Mouse (Mus musculus) lung, postnatal 14 days (tissue): ENCODE measurements around the gene Enox1.

Experiments used
- DNase-seq: peaks from one replicate; pipeline ENCODE4 v3.0.0; 2021

Enox1 gene

GRCm38 (mm10) chr14:77638616-77639015 lies 482.1 kb downstream of the Enox1 start:
- DNase-seq: no peak

GRCm38 (mm10) chr14:77639586-77639985 lies 483.0 kb downstream of the Enox1 start:
- DNase-seq: no peak

- no peak for DNase-seq
These were observed 485.8 kb downstream of the Enox1 start for GRCm38 (mm10) chr14:77642314-77642713.

GRCm38 (mm10) chr14:77646196-77646595 lies 489.6 kb downstream of the Enox1 start:
- no peak for DNase-seq

- DNase-seq: no peak
These were observed 490.5 kb downstream of the Enox1 start for GRCm38 (mm10) chr14:77647017-77647416.

GRCm38 (mm10) chr14:77648305-77648704 lies 491.7 kb downstream of the Enox1 start:
- no peak for DNase-seq

- DNase-seq: no peak
These were observed 502.2 kb downstream of the Enox1 start for GRCm38 (mm10) chr14:77658739-77659138.

- no peak for DNase-seq
These were observed 505.7 kb downstream of the Enox1 start for GRCm38 (mm10) chr14:77662273-77662672.

GRCm38 (mm10) chr14:77662994-77663393 lies 506.4 kb downstream of the Enox1 start:
- DNase-seq: no peak

GRCm38 (mm10) chr14:77668096-77668495 lies 511.5 kb downstream of the Enox1 start:
- DNase-seq: no peak

- DNase-seq: no peak
These were observed 512.9 kb downstream of the Enox1 start for GRCm38 (mm10) chr14:77669494-77669893.

- DNase-seq: no peak
These were observed 514.4 kb downstream of the Enox1 start for GRCm38 (mm10) chr14:77670945-77671344.

- DNase-seq: no peak
These were observed 515.4 kb downstream of the Enox1 start for GRCm38 (mm10) chr14:77671961-77672360.

- DNase-seq: no peak
These were observed 516.6 kb downstream of the Enox1 start for GRCm38 (mm10) chr14:77673138-77673537.

- DNase-seq: no peak
These were observed 521.4 kb downstream of the Enox1 start for GRCm38 (mm10) chr14:77677951-77678350.

- DNase-seq: no peak
These were observed 523.3 kb downstream of the Enox1 start for GRCm38 (mm10) chr14:77679877-77680276.

- no peak for DNase-seq
These were observed 526.5 kb downstream of the Enox1 start for GRCm38 (mm10) chr14:77682888-77683555.

GRCm38 (mm10) chr14:77689816-77690215 lies 533.3 kb downstream of the Enox1 start:
- DNase-seq: no peak

GRCm38 (mm10) chr14:77705006-77705405 lies 548.4 kb downstream of the Enox1 start:
- DNase-seq: no peak

- DNase-seq: no peak
These were observed 550.1 kb downstream of the Enox1 start for GRCm38 (mm10) chr14:77706511-77707246.

GRCm38 (mm10) chr14:77707279-77707678 lies 550.7 kb downstream of the Enox1 start:
- no peak for DNase-seq

GRCm38 (mm10) chr14:77708354-77709150 lies 552.0 kb downstream of the Enox1 start:
- DNase-seq: no peak

GRCm38 (mm10) chr14:77714931-77715535 lies 558.5 kb downstream of the Enox1 start:
- DNase-seq: no peak
